Mouse (Mus musculus) heart, postnatal 4 days (tissue): ENCODE data around the gene Lrrc27. TPM values are rescaled to one million over a fixed set of nuclear protein-coding genes. Genes with fewer than 3 reads are reported as not detected.

Source experiments
- DNase-seq: peaks from one replicate; pipeline ENCODE4 v3.0.0; 2021
- total RNA-seq, 2 experiments: library from RNA; stranded (reverse); gene quantifications; 2 replicates each; pipeline ENCODE4 v1.2.3; 2021

Gene Lrrc27
- total RNA-seq, 2 experiments from 2014 or later: 3.4 to 5.0 TPM

DNA sequence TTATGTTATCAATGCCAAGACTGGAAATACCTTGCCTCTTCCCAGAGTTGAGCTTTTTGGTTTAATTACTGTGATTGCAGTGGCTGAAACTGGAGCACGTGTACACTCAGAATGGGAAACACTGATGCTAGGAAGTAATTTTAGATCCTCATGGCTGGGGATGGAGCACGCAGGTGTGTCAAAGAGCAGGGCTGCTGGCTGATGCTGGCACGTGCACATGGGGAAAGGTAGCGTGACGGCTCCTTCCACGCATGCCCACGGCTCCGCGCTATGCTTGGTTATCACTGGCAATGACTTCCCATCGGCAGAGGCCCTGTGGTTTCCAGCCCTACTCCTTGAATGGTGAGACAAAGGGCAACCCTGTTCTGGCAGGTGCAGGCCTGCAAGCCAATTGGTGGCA lies 63.4 kb downstream of the Lrrc27 start:
- DNase-seq: no peak

DNA sequence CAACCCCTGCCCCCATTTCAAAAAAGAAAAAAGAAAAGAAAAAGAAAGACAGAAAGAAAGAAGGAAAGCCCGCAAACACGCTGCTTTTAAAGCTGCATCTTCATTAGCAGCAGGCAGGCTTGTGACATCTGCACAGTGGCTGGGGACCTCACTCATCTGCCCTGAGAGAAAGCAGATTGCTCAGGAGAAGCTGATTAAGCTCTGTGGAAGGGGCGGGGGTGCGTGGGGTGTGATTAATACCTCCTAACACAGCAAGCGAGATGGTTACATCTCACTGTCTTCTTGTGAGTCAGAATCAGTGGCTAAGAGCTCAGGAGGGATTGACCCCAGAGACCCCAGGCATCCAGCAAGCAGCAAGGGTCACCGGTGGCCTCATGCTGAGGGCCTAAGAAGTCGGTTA lies 64.7 kb downstream of the Lrrc27 start:
- DNase-seq: no peak

DNA sequence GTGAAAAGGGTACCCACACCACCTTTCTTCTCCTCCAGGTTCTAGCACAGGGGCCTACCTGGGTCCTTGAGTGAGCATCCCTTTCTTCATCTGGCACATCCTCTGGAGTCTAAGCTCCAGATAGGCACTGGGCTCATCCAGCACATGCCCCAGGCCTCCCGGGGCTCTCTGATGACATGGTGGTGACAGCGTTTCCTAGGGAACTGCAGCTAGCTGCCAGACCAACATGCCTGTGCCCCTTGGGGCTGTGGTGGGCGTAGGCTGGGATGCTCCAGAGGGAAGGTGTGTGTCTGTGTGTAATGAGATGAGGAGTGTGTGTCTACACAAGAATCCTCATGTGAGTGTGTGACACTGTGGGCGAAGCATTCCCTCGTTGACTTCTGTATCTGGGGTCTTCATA lies 66.8 kb downstream of the Lrrc27 start:
- DNase-seq: no peak

DNA sequence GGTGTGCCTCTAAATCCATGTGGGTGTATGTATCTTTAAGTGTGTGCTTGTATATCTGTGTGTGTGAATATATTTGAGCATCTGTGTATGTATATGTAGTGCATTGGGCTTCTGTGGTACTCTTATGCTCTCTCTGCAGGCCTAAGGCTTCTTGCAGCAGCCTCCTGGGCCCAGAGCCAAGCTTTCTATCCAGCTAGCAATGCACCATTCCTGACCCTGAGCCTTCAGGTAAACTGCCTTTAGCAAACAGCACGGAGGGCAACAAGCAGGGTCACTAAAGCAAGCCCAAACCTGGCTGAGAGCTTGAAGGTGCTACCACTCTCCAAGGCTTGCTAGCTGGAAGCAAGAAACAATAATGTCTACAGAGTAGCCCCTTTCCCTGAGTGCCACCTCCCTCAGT lies 67.3 kb downstream of the Lrrc27 start:
- DNase-seq: no peak

DNA sequence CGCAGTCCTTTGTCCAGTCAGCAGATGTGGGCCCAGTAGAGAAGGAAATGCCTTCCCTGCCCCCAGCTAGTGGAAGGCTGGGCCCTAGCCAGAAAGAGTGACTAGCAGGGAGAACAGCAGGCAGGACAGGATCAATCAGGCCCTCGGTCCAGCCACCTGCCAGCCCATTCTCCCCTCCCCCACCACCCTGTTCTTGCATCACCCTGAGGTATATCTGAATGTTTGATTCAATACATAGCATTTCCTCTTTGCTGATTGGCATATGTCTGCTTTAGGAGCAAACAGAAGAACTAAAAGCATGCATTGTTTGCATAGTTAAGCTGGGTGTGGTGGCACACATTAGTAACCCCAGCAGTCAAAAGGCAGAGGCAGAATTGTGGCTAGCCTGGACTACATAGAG lies 68.4 kb downstream of the Lrrc27 start:
- DNase-seq: no peak

DNA sequence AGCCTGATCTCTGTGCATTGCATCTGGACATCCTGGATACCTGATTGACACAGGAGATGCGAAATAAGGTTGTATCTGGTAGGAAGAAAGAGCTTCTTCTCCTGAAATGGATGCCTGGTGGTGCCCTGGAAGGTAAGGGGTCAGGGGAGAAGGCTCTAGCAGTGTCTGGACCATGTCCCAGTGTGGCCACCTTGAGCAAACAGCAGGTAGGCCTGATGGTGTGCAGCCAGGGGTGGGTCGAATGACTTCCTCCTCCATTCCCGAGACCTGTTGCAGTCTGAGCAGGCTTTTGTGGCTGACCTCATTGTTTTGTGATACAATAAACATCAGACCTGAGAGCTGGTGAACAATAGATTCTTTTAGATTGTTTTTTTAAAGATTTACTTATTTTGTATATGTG lies 69.2 kb downstream of the Lrrc27 start:
- no peak for DNase-seq

DNA sequence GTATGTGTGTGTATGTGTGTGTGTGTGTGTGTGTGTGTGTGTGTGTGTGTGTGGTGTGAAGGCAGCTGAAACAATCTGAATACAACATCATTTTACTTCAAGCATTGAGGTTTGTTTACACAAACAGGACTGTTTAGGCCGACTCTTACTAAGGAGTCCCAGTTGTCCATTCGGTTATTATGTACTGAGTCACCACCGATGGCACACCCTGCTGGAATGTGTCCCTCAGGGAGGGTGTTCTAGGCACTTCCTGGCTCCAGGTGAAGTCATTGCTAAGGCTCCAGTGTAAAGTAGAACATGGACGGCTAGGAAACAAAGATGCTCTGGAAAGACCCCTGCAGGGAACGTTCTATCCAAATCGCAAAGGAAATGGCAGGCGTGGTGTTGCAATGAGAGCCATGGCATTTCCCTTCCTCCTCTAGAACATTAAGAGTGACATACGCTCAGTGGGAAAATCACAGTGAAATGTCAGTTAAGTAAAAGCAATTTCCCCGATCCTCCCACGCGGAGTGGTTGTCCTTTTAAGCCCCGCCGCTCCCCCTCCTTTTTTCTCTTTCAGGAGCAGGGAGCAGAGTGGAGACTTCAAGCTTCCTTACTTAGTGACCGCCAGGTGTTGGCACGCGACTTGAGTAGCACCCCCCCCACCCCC lies 72.6 kb downstream of the Lrrc27 start:
- DNase-seq: no peak

DNA sequence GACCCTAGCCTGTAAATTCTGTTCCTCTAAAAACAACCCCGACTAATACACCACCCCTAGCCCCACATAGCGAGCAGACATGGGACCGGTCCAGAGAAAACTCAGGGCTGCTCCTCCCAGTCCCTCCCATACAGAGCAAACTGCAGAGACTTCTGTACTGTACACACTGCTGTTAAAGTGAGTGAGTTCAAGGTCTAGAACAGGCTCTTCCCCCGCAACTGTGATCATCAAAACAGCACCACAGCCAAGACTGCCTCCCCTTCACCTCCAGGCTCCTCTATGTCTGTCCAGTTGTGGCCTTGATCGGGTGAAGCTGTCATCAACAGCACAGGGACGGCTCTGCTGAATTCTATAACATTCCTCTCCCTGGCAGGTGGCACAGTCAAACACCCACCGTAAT lies 75.8 kb downstream of the Lrrc27 start:
- no peak for DNase-seq

Other genes starting within 250 kb of the Lrrc27 start
- gene Dpysl4, start 127.0 kb upstream of the Lrrc27 start, total RNA-seq: 1 to 10 TPM; 1.9 to 3.1 TPM
- gene Stk32c, start 319 bp downstream of the Lrrc27 start, total RNA-seq: 1 to 10 TPM; 3.3 to 3.4 TPM
- 1 to 10 TPM; 7.9 to 9.3 TPM for gene Pwwp2b, start 35.5 kb downstream of the Lrrc27 start, total RNA-seq
- 100 to 1,000 TPM; 183 to 186 TPM for gene Inpp5a, start 176.1 kb downstream of the Lrrc27 start, total RNA-seq